Mouse (Mus musculus) olfactory bulb, adult 2 months (tissue): ENCODE data around the gene Cemip2.

Experiments used
- CTCF ChIP-seq: fragments of 200-500 bp; IDR thresholded peaks from 2 replicates; pipeline ENCODE4 v1.5.1; 2012; ENCODE audit warnings: low read depth, mild to moderate bottlenecking, low read length, moderate library complexity; ENCODE audit not compliant: insufficient read depth
- POLR2A ChIP-seq: fragments of 200-500 bp; IDR thresholded peaks from 2 replicates; pipeline ENCODE4 v1.6.1; 2012; ENCODE audit warnings: mild to moderate bottlenecking, low read depth, low read length, moderate library complexity; ENCODE audit not compliant: insufficient read depth

DNA sequence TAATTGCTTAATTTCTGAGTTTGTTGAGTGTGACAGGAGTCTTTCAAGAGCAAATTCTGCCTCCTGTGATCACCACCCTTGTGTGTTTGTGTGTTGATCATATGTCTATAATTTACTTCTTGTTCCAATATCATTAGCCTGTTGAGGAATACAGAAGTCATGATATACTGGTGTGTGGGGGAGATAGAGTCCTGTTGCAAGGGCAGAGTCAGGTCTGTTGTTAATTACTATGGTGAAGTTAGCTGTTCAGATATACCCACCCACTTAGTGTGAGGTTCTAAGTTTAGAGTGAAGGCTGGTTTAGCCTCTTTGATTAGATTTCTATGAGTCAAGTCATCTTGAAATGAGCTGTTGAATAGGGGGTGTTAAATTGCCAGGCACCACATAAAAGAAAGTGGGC, 88.0 kb downstream of the Cemip2 start:
- TF ChIP-seq POLR2A (no peak), CTCF (no peak)
